Mouse (Mus musculus) right cerebral cortex, postnatal 36 days (tissue): Measurements from ENCODE around the gene Maged2.
"Not testable (repeated sequence)": the region's sequence is repeated elsewhere in the genome, so short reads cannot be mapped to it uniquely, and the experiment has no call there.

Source experiments
- DNase-seq, 2 experiments: peaks; one replicate each; pipeline ENCODE4 v3.0.0; 2022; ENCODE audit warnings: low spot score in 2 of 2, mixed read lengths in 1 of 2

Maged2 gene

DNA sequence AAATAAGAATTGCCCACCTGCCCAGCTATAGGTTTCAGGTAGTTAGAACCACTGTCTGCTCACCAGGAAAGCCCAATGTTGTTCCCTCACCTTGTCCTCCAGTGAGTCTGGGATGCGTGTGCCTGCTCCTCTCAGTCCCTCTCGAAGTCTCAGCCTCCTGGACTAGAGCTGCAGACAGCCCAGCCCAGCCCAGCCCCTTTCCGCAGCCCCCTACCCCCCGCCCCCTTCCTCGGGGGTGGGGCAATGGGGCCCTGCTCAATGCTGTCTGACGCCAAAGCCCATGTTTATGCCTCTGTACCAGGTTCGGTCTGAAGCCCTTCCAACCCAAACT lies at the start of gene Maged2:
Gene Maged2, minus strand, starts transcription at position 207 of the 331 bp plus-strand sequence.
- no peak for DNase-seq

- no peak for DNase-seq
Observed at GRCm38 (mm10) chrX:150848230-150848629, 34.1 kb upstream of the Maged2 start.

GRCm38 (mm10) chrX:150845480-150846205 lies 31.5 kb upstream of the Maged2 start:
- not testable (repeated sequence) for DNase-seq

GRCm38 (mm10) chrX:150843257-150843656 lies 29.1 kb upstream of the Maged2 start:
- DNase-seq: not testable (repeated sequence)

- no peak for DNase-seq
Observed at GRCm38 (mm10) chrX:150830297-150830696, 16.2 kb upstream of the Maged2 start.

DNA sequence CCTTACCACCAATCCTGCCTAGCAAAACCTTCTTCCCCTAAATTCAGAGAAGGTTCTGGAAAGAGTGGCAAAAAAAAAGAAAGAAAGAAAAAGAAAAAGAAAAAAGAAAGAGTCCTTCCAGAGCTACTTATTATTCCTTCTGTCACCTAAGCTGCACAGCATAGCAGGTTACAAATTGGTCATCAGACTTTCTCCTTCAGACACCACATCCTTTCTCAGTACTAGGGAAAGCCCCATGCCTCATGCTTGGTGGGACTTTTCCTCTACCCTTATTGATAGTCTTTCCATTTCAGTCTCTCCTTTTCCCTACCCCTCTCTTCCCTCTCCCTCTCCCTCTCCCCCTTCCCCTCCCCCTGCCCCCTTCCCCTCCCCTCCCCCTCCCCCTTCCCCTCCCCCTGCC lies 3.1 kb upstream of the Maged2 start:
- no peak for DNase-seq

- DNase-seq: no peak
Observed at GRCm38 (mm10) chrX:150815601-150816000, 1.5 kb upstream of the Maged2 start.

DNA sequence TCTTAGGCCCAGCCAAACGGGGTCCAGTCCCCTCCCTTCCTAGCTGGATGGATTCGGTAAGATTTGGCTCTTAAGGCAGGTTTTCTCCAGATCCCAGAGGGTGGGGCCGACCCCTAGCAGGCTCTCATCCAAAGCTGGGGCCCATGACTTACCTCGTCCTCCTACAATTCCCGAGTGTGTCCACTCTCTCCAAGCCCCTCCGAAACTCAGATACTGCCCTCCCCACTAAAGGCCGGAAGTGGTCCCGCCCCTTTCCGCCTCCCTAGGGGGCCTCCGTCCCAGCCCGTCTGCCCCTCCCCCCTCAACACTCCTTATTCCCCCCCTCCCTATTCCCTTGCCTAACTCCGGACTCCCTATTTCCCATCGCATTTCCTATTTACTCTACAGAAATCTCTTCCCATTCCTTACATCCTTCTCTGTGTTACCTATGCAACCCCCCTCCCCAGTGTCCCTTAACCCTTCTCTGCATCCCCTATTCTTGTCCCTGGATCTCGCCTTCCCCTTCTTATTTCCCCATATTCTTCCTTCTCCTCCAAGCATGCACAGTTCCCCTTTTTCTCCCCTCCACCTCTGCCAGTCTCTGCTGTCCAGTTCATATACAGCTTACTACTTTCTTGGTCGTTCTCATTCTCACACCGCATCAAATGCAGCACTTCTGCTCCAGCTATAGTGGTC lies 544 bp downstream of the Maged2 start:
- peak in 1 of 2 experiments; percentile 7 for DNase-seq

- peak; percentile 80 to 87 for DNase-seq
Observed at GRCm38 (mm10) chrX:150812787-150813298, 1.3 kb downstream of the Maged2 start.

- DNase-seq: not testable (repeated sequence)
Observed at GRCm38 (mm10) chrX:150800987-150801386, 13.2 kb downstream of the Maged2 start.

DNA sequence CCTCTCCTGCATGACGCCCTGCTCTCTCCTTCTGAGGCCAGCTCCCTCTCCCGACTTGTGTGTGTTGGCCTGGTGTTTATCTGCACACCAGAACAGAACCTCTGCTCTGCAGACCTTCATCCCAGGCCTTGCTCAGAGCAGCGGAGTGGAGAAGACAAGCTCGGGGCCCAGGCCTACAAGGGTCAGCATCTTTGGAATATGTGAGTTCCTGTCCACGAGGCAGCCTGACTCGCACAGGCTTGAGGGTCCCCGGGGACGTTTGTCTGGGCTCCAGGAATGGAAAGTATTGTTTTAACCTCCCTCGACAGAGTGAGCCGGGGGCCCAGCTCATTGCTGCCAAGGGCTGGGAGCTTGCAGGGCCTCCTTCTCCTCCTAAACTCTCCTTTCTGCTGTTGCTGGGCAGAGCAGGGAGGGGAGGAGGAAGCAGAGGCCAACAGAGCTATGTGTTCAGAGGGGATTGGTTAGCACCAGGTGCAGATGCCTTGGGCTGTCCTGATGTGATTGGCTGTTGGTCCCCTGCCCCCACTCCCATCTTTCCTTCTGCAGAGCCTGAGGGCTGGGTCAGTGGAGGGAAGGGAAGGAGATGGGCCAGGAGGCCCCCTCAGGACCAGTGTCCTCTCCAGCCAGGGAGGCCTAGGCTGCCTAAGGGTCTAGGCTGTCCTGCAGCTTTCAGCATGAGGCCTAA lies 15.5 kb downstream of the Maged2 start:
- DNase-seq: not testable (repeated sequence)
